Mouse (Mus musculus): ENCODE measurements at regions not wholly inside any gene's neighbourhood (a gene's known extent, or its start where the extent isn't known, plus 50 kb on each side); places are given as distances from the start of the nearest gene placed in this dataset.
"Not testable (repeated sequence)": the region's sequence is repeated elsewhere in the genome, so short reads cannot be mapped to it uniquely, and the experiment has no call there.

GRCm38 (mm10) chr4:3260061-3260460, 74.9 kb upstream of the Vmn1r3 start:
- H3K27me3 ChIP-seq (ENCODE audit: control insufficient read depth, insufficient read depth, low read length); ATAC-seq (ENCODE audit: insufficient number of reproducible peaks, insufficient read depth, low FRiP score, low read depth); H3K4me2 ChIP-seq (ENCODE audit: low read length); H3K4me1 ChIP-seq (ENCODE audit: control insufficient read depth in 2 of 2, insufficient read depth in 2 of 2, low read length in 2 of 2); H3K4me3 ChIP-seq (ENCODE audit: control insufficient read depth in 1 of 2, insufficient read depth in 1 of 2, low read depth in 1 of 2, low read length in 2 of 2); H3K9ac ChIP-seq (ENCODE audit: low read length); H3K36me3 ChIP-seq (ENCODE audit: control insufficient read depth, insufficient read depth, low read length); H3K9me3 ChIP-seq (ENCODE audit: control insufficient read depth, low read length); H3K27ac ChIP-seq (replicated peaks in 1 of 2; ENCODE audit: control insufficient read depth in 1 of 2, insufficient read depth in 1 of 2, low read depth in 2 of 2, low read length in 2 of 2): not testable (repeated sequence)
- WGBS: 72% methylated on average over 6 of the region's 6 CpGs

- H3K4me3 ChIP-seq (ENCODE audit: control insufficient read depth in 1 of 2, insufficient read depth in 1 of 2, low read depth in 1 of 2, low read length in 2 of 2); H3K4me1 ChIP-seq (ENCODE audit: control insufficient read depth in 2 of 2, insufficient read depth in 2 of 2, low read length in 2 of 2); H3K4me2 ChIP-seq (ENCODE audit: low read length); H3K27ac ChIP-seq (replicated peaks in 1 of 2; ENCODE audit: control insufficient read depth in 1 of 2, insufficient read depth in 1 of 2, low read depth in 2 of 2, low read length in 2 of 2); H3K27me3 ChIP-seq (ENCODE audit: control insufficient read depth, insufficient read depth, low read length); H3K36me3 ChIP-seq (ENCODE audit: control insufficient read depth, insufficient read depth, low read length); H3K9ac ChIP-seq (ENCODE audit: low read length); ATAC-seq (ENCODE audit: insufficient number of reproducible peaks, insufficient read depth, low FRiP score, low read depth): not testable (repeated sequence)
- WGBS: 84% methylated on average over 21 of the region's 21 CpGs
- peaks cover 13% of the 10 kb centered on the region for H3K9me3 ChIP-seq (ENCODE audit: control insufficient read depth, low read length)
These were observed 67.6 kb upstream of the Vmn1r3 start for GRCm38 (mm10) chr4:3252606-3253281.

- H3K27me3 ChIP-seq (ENCODE audit: control insufficient read depth, insufficient read depth, low read length); H3K4me2 ChIP-seq (ENCODE audit: low read length); H3K9ac ChIP-seq (ENCODE audit: low read length); H3K27ac ChIP-seq (replicated peaks in 1 of 2; ENCODE audit: control insufficient read depth in 1 of 2, insufficient read depth in 1 of 2, low read depth in 2 of 2, low read length in 2 of 2); H3K4me3 ChIP-seq (ENCODE audit: control insufficient read depth in 1 of 2, insufficient read depth in 1 of 2, low read depth in 1 of 2, low read length in 2 of 2); ATAC-seq (ENCODE audit: insufficient number of reproducible peaks, insufficient read depth, low FRiP score, low read depth); H3K36me3 ChIP-seq (ENCODE audit: control insufficient read depth, insufficient read depth, low read length); H3K4me1 ChIP-seq (ENCODE audit: control insufficient read depth in 2 of 2, insufficient read depth in 2 of 2, low read length in 2 of 2): not testable (repeated sequence)
- WGBS: 41% methylated on average over 4 of the region's 4 CpGs
- H3K9me3 ChIP-seq (ENCODE audit: control insufficient read depth, low read length): peaks cover 13% of the 10 kb centered on the region
These were observed 65.1 kb upstream of the Vmn1r3 start for GRCm38 (mm10) chr4:3250258-3250657.

- H3K4me3 ChIP-seq (ENCODE audit: control insufficient read depth in 1 of 2, insufficient read depth in 1 of 2, low read depth in 1 of 2, low read length in 2 of 2); H3K9ac ChIP-seq (ENCODE audit: low read length); H3K4me2 ChIP-seq (ENCODE audit: low read length); H3K27ac ChIP-seq (replicated peaks in 1 of 2; ENCODE audit: control insufficient read depth in 1 of 2, insufficient read depth in 1 of 2, low read depth in 2 of 2, low read length in 2 of 2); H3K27me3 ChIP-seq (ENCODE audit: control insufficient read depth, insufficient read depth, low read length); H3K36me3 ChIP-seq (ENCODE audit: control insufficient read depth, insufficient read depth, low read length); ATAC-seq (ENCODE audit: insufficient number of reproducible peaks, insufficient read depth, low FRiP score, low read depth); H3K4me1 ChIP-seq (ENCODE audit: control insufficient read depth in 2 of 2, insufficient read depth in 2 of 2, low read length in 2 of 2); H3K9me3 ChIP-seq (ENCODE audit: control insufficient read depth, low read length): not testable (repeated sequence)
- 62% methylated on average over 6 of the region's 6 CpGs for WGBS
These were observed 56.9 kb upstream of the Vmn1r3 start for GRCm38 (mm10) chr4:3242011-3242410.

GRCm38 (mm10) chr4:3241351-3241750, 56.2 kb upstream of the Vmn1r3 start:
- not testable (repeated sequence) for H3K9ac ChIP-seq (ENCODE audit: low read length); H3K27me3 ChIP-seq (ENCODE audit: control insufficient read depth, insufficient read depth, low read length); H3K9me3 ChIP-seq (ENCODE audit: control insufficient read depth, low read length); H3K27ac ChIP-seq (replicated peaks in 1 of 2; ENCODE audit: control insufficient read depth in 1 of 2, insufficient read depth in 1 of 2, low read depth in 2 of 2, low read length in 2 of 2); H3K4me2 ChIP-seq (ENCODE audit: low read length); H3K4me1 ChIP-seq (ENCODE audit: control insufficient read depth in 2 of 2, insufficient read depth in 2 of 2, low read length in 2 of 2); H3K36me3 ChIP-seq (ENCODE audit: control insufficient read depth, insufficient read depth, low read length); H3K4me3 ChIP-seq (ENCODE audit: control insufficient read depth in 1 of 2, insufficient read depth in 1 of 2, low read depth in 1 of 2, low read length in 2 of 2); ATAC-seq (ENCODE audit: insufficient number of reproducible peaks, insufficient read depth, low FRiP score, low read depth)
- WGBS: 67% methylated on average over 4 of the region's 4 CpGs

- not testable (repeated sequence) for H3K27ac ChIP-seq (replicated peaks in 1 of 2; ENCODE audit: control insufficient read depth in 1 of 2, insufficient read depth in 1 of 2, low read depth in 2 of 2, low read length in 2 of 2); H3K4me2 ChIP-seq (ENCODE audit: low read length); H3K27me3 ChIP-seq (ENCODE audit: control insufficient read depth, insufficient read depth, low read length); H3K36me3 ChIP-seq (ENCODE audit: control insufficient read depth, insufficient read depth, low read length); H3K4me3 ChIP-seq (ENCODE audit: control insufficient read depth in 1 of 2, insufficient read depth in 1 of 2, low read depth in 1 of 2, low read length in 2 of 2); ATAC-seq (ENCODE audit: insufficient number of reproducible peaks, insufficient read depth, low FRiP score, low read depth); H3K4me1 ChIP-seq (ENCODE audit: control insufficient read depth in 2 of 2, insufficient read depth in 2 of 2, low read length in 2 of 2); H3K9me3 ChIP-seq (ENCODE audit: control insufficient read depth, low read length); H3K9ac ChIP-seq (ENCODE audit: low read length)
- 60% methylated on average over 6 of the region's 6 CpGs for WGBS
These were observed 53.3 kb upstream of the Vmn1r3 start for GRCm38 (mm10) chr4:3238493-3238892.

- not testable (repeated sequence) for H3K27ac ChIP-seq (replicated peaks in 1 of 2; ENCODE audit: control insufficient read depth in 1 of 2, insufficient read depth in 1 of 2, low read depth in 2 of 2, low read length in 2 of 2); H3K4me2 ChIP-seq (ENCODE audit: low read length); H3K36me3 ChIP-seq (ENCODE audit: control insufficient read depth, insufficient read depth, low read length); H3K4me3 ChIP-seq (ENCODE audit: control insufficient read depth in 1 of 2, insufficient read depth in 1 of 2, low read depth in 1 of 2, low read length in 2 of 2); H3K9ac ChIP-seq (ENCODE audit: low read length); H3K4me1 ChIP-seq (ENCODE audit: control insufficient read depth in 2 of 2, insufficient read depth in 2 of 2, low read length in 2 of 2); H3K27me3 ChIP-seq (ENCODE audit: control insufficient read depth, insufficient read depth, low read length); H3K9me3 ChIP-seq (ENCODE audit: control insufficient read depth, low read length)
- peak; percentile 69; the same call in 1 of the 2 replicates for ATAC-seq (ENCODE audit: insufficient number of reproducible peaks, insufficient read depth, low FRiP score, low read depth)
- WGBS: 21% methylated on average over 2 of the region's 2 CpGs
These were observed 51.1 kb upstream of the Vmn1r3 start for GRCm38 (mm10) chr4:3236148-3236779.

All from heart, embryonic 14.5 days (tissue).